Mouse (Mus musculus) CH12.LX (cell line): ENCODE measurements at regions not wholly inside any gene's neighbourhood (a gene's known extent, or its start where the extent isn't known, plus 50 kb on each side); places are given as distances from the start of the nearest gene placed in this dataset.

Experiments
- DNase-seq: peaks from one replicate; pipeline ENCODE4 v3.0.0-alpha.2; 2013; ENCODE audit errors: extremely low read depth
- H3K27ac ChIP-seq: 2 replicates; pipeline ENCODE4 v1.5.1; 2012; ENCODE audit warnings: low read depth, mild to moderate bottlenecking, control low read depth, moderate library complexity; ENCODE audit not compliant: insufficient read depth
- H3K27me3 ChIP-seq: replicated peaks from 2 replicates; pipeline ENCODE3; 2012; ENCODE audit warnings: inconsistent platforms
- H3K36me3 ChIP-seq, 2 experiments: replicated peaks in 1 of 2; 2 replicates each; pipeline versions ENCODE3 to v1.6.1; 2012; ENCODE audit warnings: inconsistent platforms in 1 of 2, low read length in 1 of 2, mild to moderate bottlenecking in 1 of 2, mixed read lengths in 1 of 2, moderate library complexity in 1 of 2; ENCODE audit not compliant: control insufficient read depth in 1 of 2, insufficient read depth in 1 of 2
- H3K4me1 ChIP-seq, 2 experiments: 2 replicates each; pipeline ENCODE4 v1.6.1; 2012; ENCODE audit warnings: inconsistent platforms in 1 of 2, moderate library complexity in 1 of 2; ENCODE audit not compliant: insufficient read depth in 2 of 2, control insufficient read depth in 1 of 2
- H3K4me2 ChIP-seq: 2 replicates; pipeline ENCODE4 v1.6.1; 2012; ENCODE audit warnings: low read depth, mild to moderate bottlenecking, control low read depth; ENCODE audit not compliant: poor library complexity, insufficient read depth, severe bottlenecking
- H3K4me3 ChIP-seq, 3 experiments: fragments of 150-350 bp in 1 of 3; sonication (generic) in 1 of 3; replicated peaks in 1 of 3; 2 replicates each; pipeline versions ENCODE3 to v1.5.1; 2011 to 2012; ENCODE audit warnings: low read depth in 2 of 3, low read length in 2 of 3, mild to moderate bottlenecking in 2 of 3, moderate library complexity in 2 of 3, control low read depth in 1 of 3, improper control_type of control experiment in 1 of 3, inconsistent platforms in 1 of 3, mixed read lengths in 1 of 3; ENCODE audit not compliant: poor library complexity in 1 of 3
- H3K79me2 ChIP-seq: replicated peaks from 2 replicates; pipeline ENCODE4 v1.6.1; 2012; ENCODE audit warnings: mild to moderate bottlenecking, moderate library complexity; ENCODE audit not compliant: control insufficient read depth, poor library complexity, insufficient read depth, severe bottlenecking; ENCODE audit errors: extremely low read depth
- H3K9ac ChIP-seq: 2 replicates; pipeline ENCODE4 v1.6.1; 2012; ENCODE audit warnings: low read depth, mild to moderate bottlenecking, control low read depth, moderate library complexity; ENCODE audit not compliant: insufficient read depth
- H3K9me3 ChIP-seq: replicated peaks from 2 replicates; pipeline ENCODE3; 2012; ENCODE audit warnings: low read length, inconsistent platforms, mixed read lengths
- BHLHE40 ChIP-seq: IDR thresholded peaks from 2 replicates; pipeline ENCODE4 v1.6.1; 2011; ENCODE audit warnings: mild to moderate bottlenecking, low read depth, low read length, improper control_type of control experiment
- CHD1 ChIP-seq: IDR thresholded peaks from 2 replicates; pipeline ENCODE4 v1.6.1; 2012; ENCODE audit warnings: low read depth, low read length, improper control_type of control experiment, inconsistent platforms
- CHD2 ChIP-seq: IDR thresholded peaks from 2 replicates; pipeline ENCODE4 v1.6.1; 2011; ENCODE audit warnings: low read length, improper control_type of control experiment
- CTCF ChIP-seq, 2 experiments: IDR thresholded peaks in 1 of 2; conservative IDR thresholded peaks in 1 of 2; 2 replicates each; pipeline ENCODE4 v1.5.1; 2011 to 2012; ENCODE audit warnings: low read depth in 2 of 2, low read length in 2 of 2, improper control_type of control experiment in 1 of 2, inconsistent platforms in 1 of 2, mild to moderate bottlenecking in 1 of 2, moderate library complexity in 1 of 2
- ELF1 ChIP-seq: IDR thresholded peaks from 2 replicates; pipeline ENCODE4 v1.6.1; 2014; ENCODE audit warnings: low read depth, mild to moderate bottlenecking, inconsistent platforms, low read length, improper control_type of control experiment
- EP300 ChIP-seq: IDR thresholded peaks from 2 replicates; pipeline ENCODE4 v1.6.1; 2011; ENCODE audit warnings: low read length, improper control_type of control experiment
- HCFC1 ChIP-seq: IDR thresholded peaks from 2 replicates; pipeline ENCODE4 v1.6.1; 2012; ENCODE audit warnings: low read depth, mild to moderate bottlenecking, inconsistent platforms, low read length, improper control_type of control experiment
- JUN ChIP-seq: IDR thresholded peaks from 2 replicates; pipeline ENCODE4 v1.6.1; 2011; ENCODE audit warnings: low read depth, mild to moderate bottlenecking, low read length, improper control_type of control experiment, moderate library complexity; ENCODE audit not compliant: insufficient read depth
- KAT2A ChIP-seq: IDR thresholded peaks from 2 replicates; pipeline ENCODE4 v1.6.1; 2012; ENCODE audit warnings: low read length, improper control_type of control experiment, inconsistent platforms; ENCODE audit not compliant: insufficient replicate concordance
- MAZ ChIP-seq: IDR thresholded peaks from 2 replicates; pipeline ENCODE4 v1.6.1; 2012; ENCODE audit warnings: low read depth, mild to moderate bottlenecking, inconsistent platforms, low read length, improper control_type of control experiment, moderate library complexity
- MEF2A ChIP-seq: IDR thresholded peaks from 2 replicates; pipeline ENCODE4 v1.6.1; 2014; ENCODE audit warnings: low read depth, mild to moderate bottlenecking, inconsistent platforms, low read length, improper control_type of control experiment, borderline replicate concordance
- MXI1 ChIP-seq: IDR thresholded peaks from 2 replicates; pipeline ENCODE4 v1.6.1; 2011; ENCODE audit warnings: mild to moderate bottlenecking, low read depth, low read length, improper control_type of control experiment
- NELFE ChIP-seq: IDR thresholded peaks from 2 replicates; pipeline ENCODE4 v1.6.1; 2011; ENCODE audit warnings: low read depth, low read length, improper control_type of control experiment
- NRF1 ChIP-seq: IDR thresholded peaks from 2 replicates; pipeline ENCODE4 v1.6.1; 2014; ENCODE audit warnings: low read depth, mild to moderate bottlenecking, inconsistent platforms, low read length, improper control_type of control experiment, moderate library complexity
- POLR2A ChIP-seq: IDR thresholded peaks from 2 replicates; pipeline ENCODE4 v1.6.1; 2011; ENCODE audit warnings: low read depth, mild to moderate bottlenecking, improper control_type of control experiment, low read length
- POLR2AphosphoS2 ChIP-seq: IDR thresholded peaks from 2 replicates; pipeline ENCODE4 v1.6.1; 2011; ENCODE audit warnings: low read depth, low read length, improper control_type of control experiment
- RCOR1 ChIP-seq: conservative IDR thresholded peaks from 2 replicates; pipeline ENCODE4 v1.6.1; 2012; ENCODE audit warnings: low read depth, mild to moderate bottlenecking, inconsistent platforms, low read length, improper control_type of control experiment
- SMC3 ChIP-seq: IDR thresholded peaks from 2 replicates; pipeline ENCODE4 v1.6.1; 2011; ENCODE audit warnings: low read depth, low read length, improper control_type of control experiment
- TBP ChIP-seq: conservative IDR thresholded peaks from 2 replicates; pipeline ENCODE4 v1.6.1; 2011; ENCODE audit warnings: low read depth, low read length, improper control_type of control experiment
- USF1 ChIP-seq: IDR thresholded peaks from 2 replicates; pipeline ENCODE4 v1.6.1; 2014; ENCODE audit warnings: low read depth, mild to moderate bottlenecking, inconsistent platforms, low read length, improper control_type of control experiment
- USF2 ChIP-seq: conservative IDR thresholded peaks from 2 replicates; pipeline ENCODE4 v1.6.1; 2011; ENCODE audit warnings: low read depth, low read length, improper control_type of control experiment
- ZC3H11A ChIP-seq: IDR thresholded peaks from 2 replicates; pipeline ENCODE4 v1.6.1; 2012; ENCODE audit warnings: low read depth, mild to moderate bottlenecking, inconsistent platforms, low read length, improper control_type of control experiment
- ZMIZ1 ChIP-seq: IDR thresholded peaks from 2 replicates; pipeline ENCODE4 v1.6.1; 2012; ENCODE audit warnings: low read depth, mild to moderate bottlenecking, inconsistent platforms, low read length, improper control_type of control experiment
- ZNF384 ChIP-seq: IDR thresholded peaks from 2 replicates; pipeline ENCODE4 v1.6.1; 2012; ENCODE audit warnings: low read depth, low read length, improper control_type of control experiment, inconsistent platforms
- dilution Hi-C: fragments of 300-500 bp; cut with MboI; formaldehyde crosslinking; loops from 2 replicates; pipeline ENCODE4 v1.14.3; 2020; ENCODE audit warnings: low sequenced_read_pairs; ENCODE audit not compliant: extremely low pct_unique_long_range_greater_than_20kb, extremely low pct_ligation_motif_present
- in situ Hi-C: fragments of 300-500 bp; cut with MboI; formaldehyde crosslinking; loops from 3 replicates; pipeline ENCODE4 v1.14.3; 2019; ENCODE audit warnings: low sequenced_read_pairs, low pct_ligation_motif_present, low pct_unique_long_range_greater_than_20kb, mixed read lengths

DNA sequence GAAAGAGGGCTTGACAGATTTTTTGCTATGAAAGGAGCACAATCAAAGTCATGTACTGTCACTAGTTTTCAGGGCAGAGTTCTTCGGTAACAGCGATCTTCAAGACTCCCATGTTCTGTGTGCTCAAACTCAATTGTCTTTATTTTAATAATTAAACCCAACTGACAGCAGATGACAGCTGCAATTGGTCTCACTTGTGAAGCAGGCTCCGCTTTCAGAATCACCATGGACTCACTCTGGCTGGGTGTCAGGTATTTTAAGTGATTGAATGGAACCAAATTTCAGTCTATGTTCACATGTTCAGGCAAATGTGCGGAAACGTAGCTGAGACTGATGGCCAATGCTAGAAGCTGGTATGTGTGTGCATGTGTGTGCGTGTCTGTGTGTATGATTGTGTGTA is 489.7 kb downstream of the Kcnj2 start:
- DNase-seq: no peak
- Histone ChIP-seq H3K9ac (no peak overlapping the region), H3K36me3 (no peaks in the 10 kb centered on the region), H3K27ac (no peak overlapping the region)
- in situ Hi-C loops: no loop called here
- no peak for TF ChIP-seq ZNF384
- TF ChIP-seq BHLHE40: no peak
- no peak for TF ChIP-seq ZC3H11A
- no peak for TF ChIP-seq POLR2A
- TF ChIP-seq USF2: no peak
- no peak for TF ChIP-seq MEF2A
- TF ChIP-seq RCOR1: no peak
- TF ChIP-seq, all 38 proteins: peak for 0
- Histone ChIP-seq H3K79me2 (no peaks in the 10 kb centered on the region), H3K4me1 (no peaks in the 10 kb centered on the region), H3K9me3 (no peaks in the 10 kb centered on the region), H3K4me2 (no peak overlapping the region), H3K4me3 (no peak overlapping the region), H3K27me3 (no peaks in the 10 kb centered on the region)
- dilution Hi-C loops: no loop called here

DNA sequence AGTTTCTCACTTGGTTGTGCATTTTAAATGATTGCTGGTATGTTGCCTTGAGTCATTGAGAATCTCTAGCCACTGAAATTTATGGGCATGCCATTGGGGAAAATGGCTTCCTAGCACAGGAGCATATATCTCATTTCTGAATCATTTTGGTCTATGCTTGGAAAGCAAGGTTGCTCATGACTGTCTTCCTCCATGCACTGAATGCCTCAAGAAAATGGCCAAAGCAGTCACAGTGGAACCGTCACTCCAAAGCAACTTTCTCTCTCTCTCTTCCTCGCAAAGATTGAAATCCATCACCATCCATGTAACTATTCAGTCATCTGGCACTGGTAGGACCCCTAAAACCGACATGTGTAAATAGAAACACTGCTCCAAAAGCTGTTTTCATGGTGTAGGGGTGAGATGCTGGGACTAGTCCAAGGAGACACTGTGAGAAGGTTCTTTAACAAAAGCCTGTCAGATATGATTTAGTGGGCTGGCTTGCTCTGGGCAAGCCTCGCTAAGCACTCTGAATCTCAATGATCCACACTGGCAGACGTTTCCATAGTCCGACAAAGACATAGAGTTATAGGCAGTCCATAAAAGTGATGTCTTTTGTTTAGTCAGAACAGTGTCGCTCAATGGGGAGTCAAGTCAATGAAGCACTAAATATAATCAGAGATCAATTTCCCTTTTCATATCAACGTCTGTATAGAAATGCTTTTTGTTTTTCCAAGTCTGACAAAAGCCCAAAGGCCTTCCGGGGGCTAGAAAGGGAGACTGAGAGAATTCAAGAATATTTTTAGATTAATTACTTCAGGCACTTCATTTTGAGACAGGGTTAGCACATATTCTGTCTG is 492.6 kb downstream of the Kcnj2 start:
- no peaks in the 10 kb centered on the region for H3K9me3 ChIP-seq
- no peak for TF ChIP-seq POLR2AphosphoS2
- no peak for TF ChIP-seq CHD1
- TF ChIP-seq NRF1: no peak
- H3K4me2 ChIP-seq: no peak overlapping the region
- no peak for DNase-seq
- no peaks in the 10 kb centered on the region for H3K4me1 ChIP-seq
- no peak overlapping the region for H3K27ac ChIP-seq
- in situ Hi-C loops: no loop called here
- dilution Hi-C loops: no loop called here
- H3K4me3 ChIP-seq: no peak overlapping the region
- H3K36me3 ChIP-seq: no peaks in the 10 kb centered on the region
- H3K79me2 ChIP-seq: no peaks in the 10 kb centered on the region
- no peak overlapping the region for H3K9ac ChIP-seq
- no peaks in the 10 kb centered on the region for H3K27me3 ChIP-seq

DNA sequence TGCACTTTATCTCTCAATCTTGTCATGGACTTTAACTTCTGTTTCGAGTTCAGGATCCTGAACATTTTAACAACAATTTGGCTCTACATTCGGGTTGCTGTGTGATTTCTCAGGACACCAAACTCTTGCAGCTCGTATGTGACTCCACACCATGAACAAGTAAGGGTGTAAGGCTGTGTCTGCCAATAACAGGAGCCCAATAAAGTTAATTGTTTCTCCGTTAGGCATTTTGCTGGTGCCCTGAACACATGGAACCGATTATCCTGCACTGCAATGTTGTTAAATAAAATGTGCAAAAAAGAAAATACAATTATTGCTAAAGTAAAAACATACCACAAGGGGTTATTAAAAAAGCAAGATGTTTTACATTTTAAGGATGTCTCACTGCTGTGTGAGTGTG is 497.2 kb downstream of the Kcnj2 start:
- DNase-seq: no peak
- dilution Hi-C loops: no loop called here
- no peak overlapping the region for H3K9ac ChIP-seq

More for the DNA sequence above, 497.2 kb downstream of the Kcnj2 start:
- no peak for TF ChIP-seq CHD1
- TF ChIP-seq RCOR1: no peak
- no peak for TF ChIP-seq HCFC1
- TF ChIP-seq SMC3: no peak
- no peak for TF ChIP-seq MAZ
- TF ChIP-seq MXI1: no peak
- TF ChIP-seq USF2: no peak
- TF ChIP-seq CTCF (conservative IDR thresholded peaks at IDR 0.05 in 1 of 2, IDR thresholded peaks at IDR 0.05 in 1 of 2; ENCODE audit: low read depth in 2 of 2, low read length in 2 of 2): no peak
- TF ChIP-seq ZC3H11A: no peak
- no peak for TF ChIP-seq TBP
- no peak for TF ChIP-seq MEF2A
- TF ChIP-seq EP300: no peak
- no peak for TF ChIP-seq ELF1
- no peak for TF ChIP-seq JUN
- no peak for TF ChIP-seq ZMIZ1
- TF ChIP-seq CHD2: no peak
- no peak for TF ChIP-seq NELFE
- no peak for TF ChIP-seq KAT2A
- TF ChIP-seq USF1: no peak
- no peaks in the 10 kb centered on the region for H3K79me2 ChIP-seq
- no peaks in the 10 kb centered on the region for H3K36me3 ChIP-seq
- H3K4me1 ChIP-seq: no peaks in the 10 kb centered on the region
- no peaks in the 10 kb centered on the region for H3K9me3 ChIP-seq
- no peak overlapping the region for H3K27ac ChIP-seq
- in situ Hi-C loops: no loop called here
- H3K4me2 ChIP-seq: no peak overlapping the region
- no peaks in the 10 kb centered on the region for H3K27me3 ChIP-seq
- H3K4me3 ChIP-seq: no peak overlapping the region
